Mouse (Mus musculus): ENCODE results near the gene Rnf38.

GRCm38 (mm10) chr4:44163034-44163433 lies 70.6 kb downstream of the Rnf38 start:
- TF ChIP-seq POLR2A (IDR thresholded peaks at IDR 0.05; ENCODE audit: low read depth, low read length) (no peak), CTCF (IDR thresholded peaks at IDR 0.05; ENCODE audit: borderline replicate concordance, insufficient read depth, low read length) (no peak)
